Mouse (Mus musculus): ENCODE data around the gene Cela2a. TPM values are rescaled to one million over a fixed set of nuclear protein-coding genes. Genes with fewer than 3 reads are reported as not detected.
"Not testable (repeated sequence)": the region's sequence is repeated elsewhere in the genome, so short reads cannot be mapped to it uniquely, and the experiment has no call there.

Cela2a gene
- total and polyA plus RNA-seq, 3 experiments = 0.25 TPM; not detected in 2

DNA sequence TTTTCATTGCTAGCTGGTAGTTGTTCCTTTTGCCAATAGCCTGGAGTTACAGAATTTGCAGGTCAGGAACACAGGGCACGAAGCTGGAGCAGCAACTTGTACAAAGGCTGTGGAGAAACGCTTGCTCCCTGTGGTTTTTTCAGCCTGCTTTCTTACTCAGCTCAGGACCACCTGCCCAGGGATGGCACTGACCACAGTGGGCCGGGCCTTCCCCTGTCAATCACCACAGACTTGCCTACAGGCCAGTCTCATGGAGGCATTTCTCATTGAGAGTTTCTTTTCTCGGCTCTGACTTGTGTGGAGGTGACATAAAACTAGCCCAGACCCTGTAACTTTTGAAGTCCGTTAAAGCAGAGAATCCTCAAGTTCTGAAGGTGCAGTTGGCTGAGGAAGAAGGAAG is 28.4 kb downstream of the Cela2a start:
- no peak for DNase-seq

DNA sequence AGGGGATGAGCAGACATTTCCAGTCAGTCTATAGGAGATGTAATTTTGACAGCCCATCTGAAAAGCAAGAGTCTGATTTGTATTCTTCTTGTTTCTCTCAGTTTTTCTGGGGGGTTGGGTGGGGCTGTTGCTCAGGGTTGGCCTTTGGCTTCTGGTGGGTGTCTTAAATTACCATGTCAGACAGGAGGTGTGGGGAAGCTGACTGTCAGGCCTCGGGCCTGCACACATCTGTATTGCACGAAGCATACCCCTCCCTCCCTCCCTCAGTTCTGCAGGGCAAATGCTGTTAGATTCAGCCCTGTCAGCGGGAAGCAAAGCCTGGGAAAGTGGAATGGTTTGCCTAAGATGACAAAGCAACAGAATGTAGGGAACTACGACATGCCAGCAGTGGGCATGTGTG is 29.0 kb downstream of the Cela2a start:
- DNase-seq = no peak

DNA sequence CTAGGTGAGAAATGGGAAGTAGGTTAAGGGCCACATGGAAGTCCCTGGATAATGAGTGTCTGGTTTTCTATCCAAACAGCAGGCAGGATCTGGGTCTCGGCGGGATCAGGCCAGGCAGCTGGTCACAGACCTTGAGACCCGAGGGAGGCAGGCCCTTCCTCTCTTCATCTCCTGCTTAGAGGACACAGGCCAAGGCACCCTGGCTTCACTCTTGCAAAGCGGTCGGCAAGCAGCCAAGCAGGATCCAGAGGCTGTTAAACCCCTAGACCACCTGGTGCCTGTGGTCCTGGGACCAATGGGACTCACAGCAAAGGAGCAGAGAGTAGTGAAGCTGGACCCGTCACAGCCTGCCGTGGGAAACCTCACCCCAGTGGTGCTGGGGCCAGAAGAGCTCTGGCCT is 29.6 kb downstream of the Cela2a start:
- no peak for DNase-seq

DNA sequence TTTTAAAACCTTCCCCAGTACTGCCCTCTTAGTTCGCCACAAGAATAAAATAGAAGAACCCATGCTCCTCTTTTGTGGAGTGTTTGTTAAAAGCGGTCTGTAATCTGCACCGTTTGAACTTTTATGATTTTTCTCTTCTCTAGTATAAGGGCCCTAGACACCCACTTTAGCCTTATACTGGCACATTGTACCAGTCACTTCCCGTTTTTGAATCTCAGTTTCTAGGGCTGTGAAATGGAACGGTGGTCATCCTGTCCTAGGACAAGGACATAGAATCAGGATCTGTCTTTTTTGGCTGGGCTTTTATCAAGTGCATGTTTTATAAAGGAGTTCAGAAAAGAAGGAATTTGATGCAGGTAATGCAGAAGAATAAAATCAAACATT is 31.8 kb downstream of the Cela2a start:
- DNase-seq = no peak

DNA sequence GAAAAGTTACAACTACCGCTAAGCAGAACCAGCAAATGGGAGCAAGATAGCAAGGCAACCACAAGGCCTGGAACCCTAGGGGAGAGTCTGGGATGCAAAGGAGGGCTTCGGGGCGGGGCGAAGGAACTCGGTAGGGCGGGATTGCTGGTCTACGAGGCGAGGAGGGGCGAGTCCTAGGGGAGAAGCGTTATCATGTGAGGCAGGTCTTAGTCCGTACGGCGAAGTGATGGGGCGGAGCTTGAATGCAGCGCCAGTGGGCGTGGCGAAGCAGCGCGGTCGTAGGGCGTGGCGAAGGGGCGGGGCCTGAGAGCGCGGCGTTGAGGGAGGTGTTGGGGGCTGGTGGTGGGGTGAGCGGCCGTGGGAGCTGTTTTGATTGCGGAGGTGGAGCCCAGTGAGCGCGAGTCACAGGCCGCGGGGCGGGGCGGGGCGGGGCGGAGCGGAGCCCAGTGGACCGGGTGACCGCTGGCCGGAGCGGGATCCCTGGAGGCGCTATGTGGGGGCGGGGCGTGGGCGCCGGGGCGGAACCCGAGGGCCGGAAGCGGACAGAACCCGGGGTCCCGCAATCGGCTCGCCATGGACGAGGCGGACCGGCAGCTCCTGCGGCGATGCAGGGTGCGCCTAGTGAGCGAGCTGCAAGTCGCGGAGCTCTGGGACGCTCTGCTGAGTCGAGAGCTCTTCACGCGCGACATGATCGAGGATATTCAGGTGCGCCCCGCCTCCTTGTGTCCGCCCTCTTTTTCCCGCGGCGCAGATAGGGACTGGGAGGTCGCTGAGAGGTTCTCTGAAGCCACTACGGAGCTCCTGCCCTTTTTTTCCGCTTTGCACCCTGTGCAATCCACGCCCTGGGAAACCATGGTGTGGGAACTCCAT is 32.4 kb downstream of the Cela2a start, which contains the start of gene Casp9:
Gene Casp9 (plus strand): TSS at position 331 of the 870 bp plus-strand sequence.
- peak; percentile 99 for DNase-seq

DNA sequence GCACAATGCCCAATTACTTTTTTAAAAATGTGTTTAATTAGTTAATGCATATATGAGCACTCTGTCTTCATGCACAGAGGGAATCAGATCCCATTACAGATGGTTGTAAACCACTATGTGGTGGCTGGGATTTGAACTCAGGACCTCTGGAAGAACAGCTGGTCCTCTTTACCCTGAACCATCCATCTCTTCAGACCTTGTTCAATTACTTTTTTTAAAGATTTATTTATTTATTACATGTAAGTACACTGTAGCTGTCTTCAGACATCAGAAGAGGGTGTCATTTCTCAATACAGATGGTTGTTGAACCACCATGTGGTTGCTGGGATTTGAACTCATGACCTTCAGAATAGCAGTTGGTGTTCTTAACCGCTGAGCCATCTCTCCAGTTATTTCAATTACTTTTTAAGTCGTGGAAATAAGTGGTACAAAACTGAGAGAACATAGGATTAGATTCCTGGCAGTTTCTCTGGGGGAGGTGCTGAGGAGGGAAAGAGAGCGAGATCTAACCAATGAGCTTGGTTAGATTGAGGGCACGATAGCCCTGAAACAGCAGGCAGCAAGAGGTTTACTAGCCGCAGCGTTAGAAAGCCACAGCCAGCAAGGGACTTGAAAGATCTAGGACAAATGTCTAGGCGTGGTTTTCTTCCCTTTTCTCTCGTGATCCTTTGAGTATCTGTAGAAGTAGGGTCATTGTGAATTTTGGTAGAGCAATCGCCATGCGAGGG is 33.2 kb downstream of the Cela2a start:
- DNase-seq = no peak

DNA sequence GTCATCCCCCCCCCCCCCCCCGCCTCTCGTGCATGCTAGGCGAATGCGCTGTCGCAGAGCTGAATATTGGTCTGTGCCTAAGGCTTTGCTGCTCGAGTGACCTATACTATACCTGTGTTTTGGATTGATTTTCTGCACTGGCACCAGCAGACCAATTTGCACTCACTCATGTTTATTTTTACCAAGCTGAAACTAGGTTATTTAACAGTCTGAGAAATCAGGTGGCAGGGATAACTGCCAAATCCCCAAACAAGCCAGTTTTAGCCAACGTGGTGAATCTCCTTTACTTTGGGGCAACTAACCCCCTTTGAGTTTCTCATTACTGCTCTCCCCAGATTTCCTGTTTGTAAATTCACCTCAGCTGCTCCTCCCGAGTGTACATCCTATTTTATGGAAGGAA is 34.0 kb downstream of the Cela2a start:
- DNase-seq = no peak

DNA sequence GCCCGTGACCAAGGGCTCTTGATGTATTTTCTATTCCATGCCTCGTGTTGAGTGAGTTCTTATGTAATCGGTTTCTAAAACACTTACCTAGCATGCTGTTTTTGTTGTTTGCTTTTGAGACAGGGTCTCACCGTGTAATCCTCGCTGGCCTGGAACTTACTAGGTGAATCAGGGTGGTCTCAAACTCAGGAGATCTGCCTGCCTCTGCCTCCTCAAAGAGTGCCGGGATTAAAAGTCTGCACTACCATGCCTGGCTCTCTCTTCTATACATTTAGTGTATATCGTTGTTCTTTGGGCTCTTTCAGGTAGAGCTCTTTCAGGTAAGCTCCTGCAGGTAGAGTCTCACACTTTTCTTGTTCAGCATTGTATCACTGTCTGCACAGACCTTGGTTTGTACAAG is 34.5 kb downstream of the Cela2a start:
- no peak for DNase-seq

DNA sequence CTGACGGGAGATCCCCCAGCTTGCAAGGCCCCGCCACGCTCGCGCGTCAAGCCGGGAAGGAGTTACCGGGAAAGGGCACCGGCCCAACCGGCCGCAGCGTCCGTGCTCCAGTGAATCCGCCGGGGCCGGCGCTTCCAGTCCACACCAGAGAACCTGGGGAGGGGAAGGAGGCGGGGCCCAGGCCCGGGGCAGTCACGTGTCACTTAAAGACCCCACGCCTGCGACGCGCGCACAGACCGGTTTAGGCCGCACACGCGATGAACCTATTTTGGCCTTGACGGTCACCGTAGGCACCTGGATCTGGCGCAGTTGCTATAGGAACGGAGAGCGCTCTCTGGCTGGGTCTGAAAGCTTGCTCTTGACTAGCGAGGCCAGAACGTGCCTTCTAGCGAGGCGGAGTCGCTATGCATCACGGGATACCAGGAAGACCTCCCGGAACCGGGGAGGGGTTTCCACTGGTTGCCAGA is 35.4 kb downstream of the Cela2a start, which contains the start of gene Dnajc16:
Gene Dnajc16 (minus strand): TSS at position 408 of the 467 bp plus-strand sequence.
- peak; percentile 97 for DNase-seq

DNA sequence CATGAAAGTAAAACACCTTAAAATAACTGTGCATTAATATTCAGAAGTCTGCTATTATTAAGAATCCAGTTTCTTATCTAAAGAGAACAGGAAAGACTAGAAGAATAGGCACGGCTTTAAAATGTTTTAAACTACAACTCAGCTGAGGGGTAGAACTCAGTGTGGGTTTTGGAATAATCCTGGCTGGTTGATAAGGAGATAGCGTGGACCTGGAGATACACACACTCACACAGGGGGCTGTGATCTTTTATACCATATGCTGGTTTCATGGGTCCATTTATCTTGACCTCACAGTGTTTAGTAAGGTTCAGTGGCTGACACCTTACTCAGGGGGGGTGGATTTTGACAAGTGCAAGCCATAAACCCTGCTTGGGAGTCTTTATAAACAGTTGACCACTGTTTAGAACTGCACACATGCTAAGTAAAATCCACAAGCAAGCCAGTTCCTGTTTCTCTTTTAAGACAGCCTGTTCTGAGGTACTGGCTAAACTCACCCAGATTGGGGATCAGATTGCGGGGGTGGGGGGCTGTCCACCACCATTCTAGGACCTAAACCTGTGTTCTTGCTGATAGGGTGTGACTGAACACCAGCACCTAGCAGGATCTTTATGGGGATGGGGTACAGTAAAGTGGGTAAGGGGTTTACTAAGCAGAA is 36.3 kb downstream of the Cela2a start:
- no peak for DNase-seq

DNA sequence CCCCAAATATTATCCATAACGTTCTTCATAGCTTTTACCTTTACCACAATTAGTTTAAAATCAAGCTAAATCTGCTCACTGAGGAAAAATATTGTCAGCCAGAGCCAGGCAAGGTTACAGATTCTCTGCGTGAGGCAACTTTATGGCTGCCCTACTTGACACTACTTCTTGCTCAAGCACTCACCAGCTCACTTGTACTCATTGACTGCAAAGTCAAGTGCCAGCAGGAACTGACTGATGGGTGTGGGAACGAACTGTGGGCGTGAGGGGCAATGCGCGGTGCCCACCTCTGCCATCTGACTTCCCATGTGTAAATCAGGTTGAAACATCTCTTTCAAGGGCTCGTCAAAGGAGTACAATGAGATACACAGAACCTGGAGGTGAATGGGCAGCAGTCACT is 38.5 kb downstream of the Cela2a start:
- peak; percentile 47 for DNase-seq

DNA sequence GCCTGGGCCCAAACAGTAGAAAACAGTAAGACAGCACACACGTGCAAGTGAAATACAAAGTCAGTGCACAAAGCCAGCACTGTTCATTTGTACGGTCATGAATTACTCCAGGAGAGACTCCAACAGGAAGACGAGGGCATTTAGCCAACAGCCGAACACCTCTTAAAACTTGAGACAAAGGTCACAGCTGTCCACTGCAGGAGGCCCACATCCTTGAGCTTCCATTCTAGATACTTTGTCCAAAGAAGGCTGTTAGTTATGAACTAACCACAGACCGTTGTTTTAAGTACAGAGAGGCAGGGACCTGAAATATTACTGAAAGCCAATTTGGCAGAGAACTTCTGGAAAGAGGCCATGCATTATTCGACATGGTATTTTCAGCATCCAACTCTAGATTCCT is 38.9 kb downstream of the Cela2a start:
- no peak for DNase-seq

DNA sequence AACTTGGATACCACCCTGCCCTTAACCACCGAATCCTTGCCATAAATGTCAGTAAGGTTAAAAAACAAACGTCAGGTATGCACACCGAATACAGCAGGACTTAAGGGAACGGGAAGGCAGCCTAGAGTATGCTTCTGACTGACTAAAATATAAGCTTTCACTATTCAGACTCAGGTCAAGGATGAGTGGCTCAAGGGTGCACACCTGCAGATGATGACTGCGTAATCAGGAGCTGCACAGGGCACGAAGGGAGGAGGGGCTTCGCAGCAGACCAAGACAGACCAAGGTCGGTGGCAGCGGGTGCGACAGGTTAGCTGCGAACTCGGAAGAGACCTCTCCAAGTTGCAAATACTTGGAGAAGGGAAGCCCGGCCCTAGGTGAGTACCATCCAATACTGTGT is 39.8 kb downstream of the Cela2a start:
- DNase-seq = no peak

DNA sequence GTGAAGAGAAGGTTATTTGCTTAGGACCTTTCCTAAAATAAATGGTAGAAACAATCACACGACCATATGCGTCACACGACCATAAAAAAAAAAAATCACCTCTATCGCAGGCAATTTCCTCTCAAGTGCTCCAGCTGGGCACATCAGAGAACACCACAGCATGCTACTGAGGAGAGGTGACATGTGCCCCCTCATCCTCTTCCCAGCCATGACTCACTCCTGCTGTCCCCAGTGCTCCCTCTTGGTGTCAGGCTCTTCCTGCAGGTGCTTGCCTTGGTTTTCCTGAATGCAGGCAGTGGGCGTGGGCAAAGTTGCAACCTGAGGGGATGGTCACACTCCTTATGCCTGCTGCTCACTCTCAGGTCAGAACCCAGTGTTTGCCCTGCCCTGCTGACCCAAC is 41.1 kb downstream of the Cela2a start:
- DNase-seq = no peak

DNA sequence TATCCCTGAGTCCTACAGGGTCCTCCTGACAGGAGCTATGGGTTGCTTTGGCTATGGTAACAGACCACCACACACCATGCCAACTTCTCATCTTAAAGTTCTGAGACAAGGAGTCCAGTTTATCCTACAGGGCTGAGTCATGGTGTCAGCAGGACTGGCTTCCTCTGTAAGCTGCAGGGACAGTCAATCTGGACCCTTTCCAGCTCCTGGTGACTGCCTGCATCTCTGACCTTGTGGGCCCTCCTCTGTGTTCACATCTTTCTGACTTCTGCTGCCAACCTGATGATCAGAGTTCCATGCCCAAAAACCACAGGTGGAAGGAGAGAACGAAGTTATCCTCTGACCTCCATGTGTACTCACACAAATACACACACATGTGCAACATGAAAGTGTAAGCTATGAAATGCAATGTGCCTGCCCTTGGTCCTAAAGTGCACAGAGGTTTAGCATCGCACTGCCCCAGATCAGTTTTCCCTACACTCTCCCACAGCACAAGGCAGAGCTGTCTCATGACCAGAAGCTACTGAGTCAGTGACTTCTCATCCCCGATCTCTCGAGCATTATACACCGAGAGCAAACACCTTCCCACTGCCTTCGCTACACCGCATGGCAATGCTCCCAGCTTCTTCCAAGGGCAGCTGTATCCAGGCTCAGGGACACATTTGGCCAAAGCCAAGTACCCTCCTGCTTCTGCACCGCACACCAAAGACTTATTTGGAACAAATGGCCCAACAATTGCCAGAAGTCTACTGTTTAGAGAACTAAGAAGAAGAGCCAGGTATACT is 44.6 kb downstream of the Cela2a start:
- peak; percentile 85 for DNase-seq

DNA sequence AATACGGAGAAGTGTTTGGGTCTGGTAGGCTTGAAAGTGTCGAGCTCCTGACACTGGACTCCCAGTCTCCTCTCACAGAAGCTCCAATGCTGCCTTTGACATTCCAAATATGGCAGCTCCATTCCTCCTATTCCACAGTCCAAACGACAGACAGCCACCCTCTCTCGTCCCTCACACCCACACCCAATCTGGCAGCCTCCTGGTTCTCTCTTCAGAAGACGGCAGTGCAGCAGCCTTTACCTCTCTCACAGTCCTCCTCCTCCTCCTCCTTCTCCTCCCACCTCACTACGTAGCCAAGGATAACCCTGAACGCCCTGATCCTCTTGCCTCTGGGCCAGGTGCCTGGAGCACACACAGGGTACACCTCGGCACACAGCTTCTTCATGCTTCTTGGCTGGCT is 46.1 kb downstream of the Cela2a start:
- no peak for DNase-seq

DNA sequence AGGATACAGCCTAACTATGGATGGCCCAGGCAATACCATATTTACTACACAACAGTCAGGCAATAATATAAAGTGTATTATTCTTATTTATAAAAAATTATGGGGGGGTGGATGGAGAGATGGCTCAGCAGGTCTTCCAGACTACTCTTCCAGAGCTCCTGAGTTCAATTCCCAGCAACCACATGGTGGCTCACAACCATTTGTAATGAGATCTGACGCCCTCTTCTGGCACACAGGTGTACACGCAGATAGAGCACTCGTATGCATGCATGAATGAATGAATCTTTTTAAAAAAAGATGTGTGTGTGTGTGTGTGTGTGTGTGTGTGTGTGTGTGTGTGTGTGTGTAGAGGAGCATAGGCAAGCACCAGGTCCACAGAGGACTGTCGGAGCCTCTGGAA is 52.9 kb downstream of the Cela2a start:
- DNase-seq = not testable (repeated sequence)

DNA sequence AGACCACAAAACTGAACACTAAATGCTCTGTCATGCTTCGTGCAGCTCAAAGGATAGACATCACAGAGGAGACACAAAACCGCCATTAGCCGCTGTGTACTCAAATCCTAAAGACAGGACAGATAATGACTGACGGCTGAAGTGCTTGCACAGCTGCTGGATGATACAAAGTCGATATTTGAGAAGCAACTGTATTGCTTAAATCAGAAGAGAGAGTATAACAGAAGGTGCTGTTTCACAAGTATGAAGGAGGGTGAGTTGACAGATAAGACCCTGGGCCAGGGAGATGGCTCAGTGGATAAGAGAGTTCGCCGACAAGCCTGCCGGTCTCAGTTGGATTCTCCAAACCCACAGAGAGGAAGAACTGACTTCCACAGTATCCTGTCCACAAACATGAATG is 54.1 kb downstream of the Cela2a start:
- no peak for DNase-seq

DNA sequence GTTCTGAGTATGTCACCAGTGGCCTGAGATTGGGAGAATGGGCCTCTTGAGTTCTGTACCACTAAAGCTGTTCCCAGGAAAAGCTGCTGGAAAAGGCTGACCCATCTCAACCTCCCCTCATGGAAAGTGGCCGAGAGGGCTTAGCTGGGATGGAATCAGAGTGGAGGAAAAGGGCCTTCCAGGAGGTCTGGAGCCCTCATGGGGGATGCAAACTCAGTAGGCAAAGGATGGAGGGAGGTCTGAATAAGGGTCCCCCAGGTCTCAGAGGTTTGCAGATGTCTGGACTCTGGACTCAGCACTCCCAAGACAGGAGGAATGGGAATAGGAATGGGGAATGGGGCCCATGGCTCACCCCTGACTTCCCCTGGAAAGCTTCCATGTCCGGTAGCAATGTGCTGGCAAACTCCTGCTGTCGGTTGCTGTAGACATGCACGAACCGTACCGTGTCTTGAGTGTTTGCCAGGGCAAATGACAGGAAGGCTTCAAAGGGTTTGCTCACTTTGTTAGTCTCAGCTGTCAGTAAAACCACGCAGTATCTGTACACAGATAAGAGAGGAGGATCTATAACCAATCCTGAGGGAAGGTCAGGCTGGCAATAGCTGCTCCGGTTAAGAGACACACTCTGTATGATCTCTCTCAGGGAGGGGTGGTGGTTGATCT is 56.3 kb downstream of the Cela2a start:
- no peak for DNase-seq

DNA sequence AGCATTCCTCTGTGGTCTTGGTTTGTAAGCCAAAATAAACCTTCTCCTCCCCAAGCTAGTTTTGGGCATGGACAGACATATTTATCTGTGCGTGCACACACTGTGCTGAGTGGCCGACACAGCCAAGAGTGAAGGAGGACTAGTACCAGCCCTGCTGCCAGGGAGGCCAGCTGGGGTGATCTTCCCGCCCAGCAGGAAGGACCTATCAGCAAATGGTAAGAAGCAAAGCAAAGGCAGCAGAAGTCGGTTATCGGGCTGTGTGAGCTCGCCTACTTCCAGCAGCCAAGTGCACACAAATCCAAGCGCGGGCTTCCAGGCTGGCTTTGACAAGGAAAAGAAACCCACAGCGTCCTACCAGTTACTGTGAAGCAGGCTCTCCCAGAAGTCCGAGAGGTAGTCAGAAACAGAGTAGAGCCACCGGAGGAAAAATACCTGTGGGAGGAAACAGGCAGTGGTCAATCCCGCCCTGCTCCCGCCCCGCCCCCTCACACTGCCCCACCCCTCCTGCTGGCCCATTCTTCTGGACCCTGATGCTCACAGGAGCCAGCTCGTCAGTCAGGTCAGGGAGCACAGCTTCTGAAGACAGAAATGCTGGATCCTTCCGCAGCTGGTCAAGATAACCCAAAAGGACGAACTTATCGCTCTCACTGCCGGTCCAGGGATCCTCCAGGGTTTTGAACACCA is 58.5 kb downstream of the Cela2a start:
- DNase-seq = no peak
